8 mouse cellular contexts compared by ENCODE assay signal in genomic region chr10:126986541-126986961, GRCm38 (mm10). TPM values are rescaled to one million over a fixed set of nuclear protein-coding genes. Genes with fewer than 3 reads are reported as not detected.
DNase-seq lines count a peak whose midpoint lies in the region; ATAC-seq lines count a peak whose summit lies in the region.

No protein-coding gene starts in this region.

- H3K9ac ChIP-seq in forebrain, embryonic 11.5 days (ENCODE audit: low read length) = no peak overlapping the region
- H3K9ac ChIP-seq in embryonic facial prominence, embryonic 12.5 days = no peak overlapping the region
- H3K9ac ChIP-seq in heart, embryonic 11.5 days (ENCODE audit: low read depth, low read length) = no peak overlapping the region
- peak overlapping the region; percentile 41 for H3K9ac ChIP-seq in kidney, embryonic 16.5 days (replicated peaks; ENCODE audit: low read length)
- no peak overlapping the region; the same call in 1 of the 2 replicates for H3K9ac ChIP-seq in liver, embryonic 11.5 days (ENCODE audit: low read depth, low read length)
- peak overlapping the region; percentile 6; the same call in 1 of the 2 replicates for H3K9ac ChIP-seq in midbrain, embryonic 16.5 days (ENCODE audit: low read depth, low read length)

- no peak for DNase-seq in forebrain, embryonic 10.5 days (ENCODE audit: extremely low spot score, low spot score)
- no peak for DNase-seq in forebrain, embryonic 11.5 days (ENCODE audit: low spot score)
- DNase-seq in liver, embryonic 11.5 days (ENCODE audit: low spot score) = no peak
- DNase-seq in urinary bladder, postnatal 14 days (ENCODE audit: low spot score) = peak; percentile 89

- peak overlapping the region; percentile 62 for H3K27ac ChIP-seq in forebrain, embryonic 10.5 days
- H3K27ac ChIP-seq in forebrain, embryonic 11.5 days (ENCODE audit: low read depth, low read length) = no peak overlapping the region
- peak overlapping the region; percentile 38 for H3K27ac ChIP-seq in embryonic facial prominence, embryonic 12.5 days
- peak overlapping the region; percentile 58 for H3K27ac ChIP-seq in heart, embryonic 11.5 days (ENCODE audit: low read depth, low read length)
- H3K27ac ChIP-seq in kidney, embryonic 16.5 days (ENCODE audit: low read length) = peak overlapping the region; percentile 91
- H3K27ac ChIP-seq in liver, embryonic 11.5 days (ENCODE audit: low read depth, low read length) = no peak overlapping the region
- peak overlapping the region; percentile 2; the same call in 1 of the 2 replicates for H3K27ac ChIP-seq in midbrain, embryonic 16.5 days (ENCODE audit: low read length)

- peaks cover 49% of the 10 kb centered on the region for H3K36me3 ChIP-seq in forebrain, embryonic 10.5 days (replicated peaks)
- H3K36me3 ChIP-seq in forebrain, embryonic 11.5 days (ENCODE audit: control insufficient read depth, insufficient read depth, low read length) = no peaks in the 10 kb centered on the region
- H3K36me3 ChIP-seq in embryonic facial prominence, embryonic 12.5 days = peaks cover 14% of the 10 kb centered on the region; the same call in 1 of the 2 replicates
- H3K36me3 ChIP-seq in heart, embryonic 11.5 days (ENCODE audit: control insufficient read depth, insufficient read depth, low read length) = no peaks in the 10 kb centered on the region
- peaks cover 5% of the 10 kb centered on the region; the same call in 1 of the 2 replicates for H3K36me3 ChIP-seq in kidney, embryonic 16.5 days (ENCODE audit: insufficient read depth, low read length)
- peaks cover 2% of the 10 kb centered on the region; the same call in 1 of the 2 replicates for H3K36me3 ChIP-seq in liver, embryonic 11.5 days (ENCODE audit: control insufficient read depth, insufficient read depth, low read length)
- H3K36me3 ChIP-seq in midbrain, embryonic 16.5 days (ENCODE audit: control insufficient read depth, insufficient read depth, low read length) = no peaks in the 10 kb centered on the region

- no peaks in the 10 kb centered on the region for H3K27me3 ChIP-seq in forebrain, embryonic 10.5 days (ENCODE audit: poor library complexity, severe bottlenecking)
- H3K27me3 ChIP-seq in forebrain, embryonic 11.5 days (ENCODE audit: control insufficient read depth, insufficient read depth, low read length) = no peaks in the 10 kb centered on the region
- H3K27me3 ChIP-seq in embryonic facial prominence, embryonic 12.5 days = no peaks in the 10 kb centered on the region
- no peaks in the 10 kb centered on the region for H3K27me3 ChIP-seq in heart, embryonic 11.5 days (ENCODE audit: control insufficient read depth, insufficient read depth, low read length)
- no peaks in the 10 kb centered on the region for H3K27me3 ChIP-seq in kidney, embryonic 16.5 days (ENCODE audit: insufficient read depth, low read length)
- H3K27me3 ChIP-seq in liver, embryonic 11.5 days (replicated peaks; ENCODE audit: control insufficient read depth, insufficient read depth, low read length) = no peaks in the 10 kb centered on the region
- no peaks in the 10 kb centered on the region for H3K27me3 ChIP-seq in midbrain, embryonic 16.5 days (ENCODE audit: control insufficient read depth, insufficient read depth, low read depth, low read length)

- no peak overlapping the region for H3K4me2 ChIP-seq in forebrain, embryonic 11.5 days (ENCODE audit: low read depth, low read length, severe bottlenecking)
- H3K4me2 ChIP-seq in embryonic facial prominence, embryonic 12.5 days (replicated peaks) = no peak overlapping the region
- H3K4me2 ChIP-seq in heart, embryonic 11.5 days = peak overlapping the region; percentile 36
- H3K4me2 ChIP-seq in kidney, embryonic 16.5 days (replicated peaks; ENCODE audit: low read depth, low read length) = peak overlapping the region; percentile 36
- peak overlapping the region; percentile 12; the same call in 1 of the 2 replicates for H3K4me2 ChIP-seq in liver, embryonic 11.5 days
- H3K4me2 ChIP-seq in midbrain, embryonic 16.5 days (ENCODE audit: low read length) = no peak overlapping the region

- 71% methylated on average over 4 of the region's 4 CpGs for WGBS in forebrain, embryonic 10.5 days
- WGBS in forebrain, embryonic 11.5 days = 71% methylated on average over 4 of the region's 4 CpGs
- 50% methylated on average over 4 of the region's 4 CpGs for WGBS in embryonic facial prominence, embryonic 12.5 days
- WGBS in heart, embryonic 11.5 days (ENCODE audit: insufficient replicate concordance) = 48% methylated on average over 4 of the region's 4 CpGs
- WGBS in kidney, embryonic 16.5 days = 43% methylated on average over 4 of the region's 4 CpGs
- 64% methylated on average over 4 of the region's 4 CpGs for WGBS in liver, embryonic 11.5 days
- WGBS in midbrain, embryonic 16.5 days = 44% methylated on average over 4 of the region's 4 CpGs

- no peaks in the 10 kb centered on the region for H3K9me3 ChIP-seq in forebrain, embryonic 10.5 days
- H3K9me3 ChIP-seq in forebrain, embryonic 11.5 days (ENCODE audit: control insufficient read depth, low read length) = no peaks in the 10 kb centered on the region
- H3K9me3 ChIP-seq in embryonic facial prominence, embryonic 12.5 days = no peaks in the 10 kb centered on the region
- H3K9me3 ChIP-seq in heart, embryonic 11.5 days (replicated peaks; ENCODE audit: control insufficient read depth, low read length) = no peaks in the 10 kb centered on the region
- H3K9me3 ChIP-seq in kidney, embryonic 16.5 days (ENCODE audit: low read length) = no peaks in the 10 kb centered on the region
- no peaks in the 10 kb centered on the region for H3K9me3 ChIP-seq in liver, embryonic 11.5 days (ENCODE audit: control insufficient read depth, low read length)
- H3K9me3 ChIP-seq in midbrain, embryonic 16.5 days (replicated peaks; ENCODE audit: control insufficient read depth, low read length, poor library complexity, severe bottlenecking) = no peaks in the 10 kb centered on the region

- peaks cover 90% of the 10 kb centered on the region for H3K4me1 ChIP-seq in forebrain, embryonic 10.5 days
- H3K4me1 ChIP-seq in forebrain, embryonic 11.5 days (replicated peaks; ENCODE audit: control insufficient read depth, insufficient read depth, low read length) = peaks cover 32% of the 10 kb centered on the region
- peaks cover 76% of the 10 kb centered on the region for H3K4me1 ChIP-seq in embryonic facial prominence, embryonic 12.5 days
- peaks cover 87% of the 10 kb centered on the region for H3K4me1 ChIP-seq in heart, embryonic 11.5 days (ENCODE audit: control insufficient read depth, insufficient read depth, low read length)
- H3K4me1 ChIP-seq in kidney, embryonic 16.5 days (ENCODE audit: insufficient read depth, low read length) = peaks cover 87% of the 10 kb centered on the region
- H3K4me1 ChIP-seq in liver, embryonic 11.5 days (replicated peaks; ENCODE audit: control insufficient read depth, insufficient read depth, low read length) = peaks cover 70% of the 10 kb centered on the region
- H3K4me1 ChIP-seq in midbrain, embryonic 16.5 days (ENCODE audit: control insufficient read depth, insufficient read depth, low read length) = peaks cover 57% of the 10 kb centered on the region

- H3K4me3 ChIP-seq in forebrain, embryonic 10.5 days = 0 out of 2 replicates have a peak overlapping the region, but pooled peaks have one; percentile 4
- no peak overlapping the region for H3K4me3 ChIP-seq in forebrain, embryonic 11.5 days (ENCODE audit: low read depth, low read length)
- no peak overlapping the region for H3K4me3 ChIP-seq in embryonic facial prominence, embryonic 12.5 days
- no peak overlapping the region for H3K4me3 ChIP-seq in heart, embryonic 11.5 days (ENCODE audit: low read depth, low read length)
- peak overlapping the region; percentile 7 for H3K4me3 ChIP-seq in kidney, embryonic 16.5 days (ENCODE audit: low read length)
- H3K4me3 ChIP-seq in liver, embryonic 11.5 days (ENCODE audit: low read depth, low read length) = no peak overlapping the region
- no peak overlapping the region for H3K4me3 ChIP-seq in midbrain, embryonic 16.5 days (ENCODE audit: low read depth, low read length)

- no peak for ATAC-seq in forebrain, embryonic 11.5 days (replicated peaks; ENCODE audit: low FRiP score)
- 0 out of 2 replicates have a peak, but pooled peaks have one; percentile 37 for ATAC-seq in embryonic facial prominence, embryonic 12.5 days (ENCODE audit: insufficient number of reproducible peaks, insufficient read depth, low FRiP score, low TSS enrichment)
- peak; percentile 50; the same call in 1 of the 2 replicates for ATAC-seq in heart, embryonic 11.5 days (replicated peaks; ENCODE audit: insufficient number of reproducible peaks, low FRiP score, low TSS enrichment)
- ATAC-seq in kidney, embryonic 16.5 days (ENCODE audit: low FRiP score, low TSS enrichment) = peak; percentile 78
- peak; percentile 35; the same call in 1 of the 2 replicates for ATAC-seq in liver, embryonic 11.5 days (replicated peaks; ENCODE audit: low FRiP score)
- 0 out of 2 replicates have a peak, but pooled peaks have one; percentile 46 for ATAC-seq in midbrain, embryonic 16.5 days

RNA-seq across cellular contexts. Expression of gene Ctdsp2, which starts 8.0 kb away (rescaled TPM):
- polyA plus RNA-seq in forebrain, embryonic 10.5 days (2016; fragmentation: Nextera tagmentation; extraction: Ambion mirVana) = 42.3 and 42.5 TPM in 2 replicates
- 58.8 and 63.2 TPM in 2 replicates for polyA plus RNA-seq in forebrain, embryonic 11.5 days (2014; fragmentation: Nextera tagmentation; extraction: Ambion mirVana)
- 85.1 and 91.0 TPM in 2 replicates for polyA plus RNA-seq in embryonic facial prominence, embryonic 12.5 days (2016; fragmentation: Nextera tagmentation; extraction: Ambion mirVana)
- polyA plus RNA-seq in heart, embryonic 11.5 days (2014; fragmentation: Nextera tagmentation; extraction: Ambion mirVana) = 47.3 and 47.6 TPM in 2 replicates
- polyA plus RNA-seq in kidney, embryonic 16.5 days (2015; fragmentation: Nextera tagmentation; extraction: Ambion mirVana) = 70.5 and 76.1 TPM in 2 replicates
- 37.4 and 42.2 TPM in 2 replicates for polyA plus RNA-seq in liver, embryonic 11.5 days (2014; fragmentation: Nextera tagmentation; extraction: Ambion mirVana)
- 12.0 and 13.5 TPM in 2 replicates for polyA plus RNA-seq in midbrain, embryonic 16.5 days (2015; fragmentation: Nextera tagmentation; extraction: Ambion mirVana)

RNA-seq across cellular contexts. Expression of gene Avil, which starts 14.0 kb away (rescaled TPM):
- 0.06 and 0.10 TPM in 2 replicates for polyA plus RNA-seq in forebrain, embryonic 10.5 days (2016; fragmentation: Nextera tagmentation; extraction: Ambion mirVana)
- 0.08 and 0.32 TPM in 2 replicates for polyA plus RNA-seq in forebrain, embryonic 11.5 days (2014; fragmentation: Nextera tagmentation; extraction: Ambion mirVana)
- polyA plus RNA-seq in embryonic facial prominence, embryonic 12.5 days (2016; fragmentation: Nextera tagmentation; extraction: Ambion mirVana) = 3.3 and 3.9 TPM in 2 replicates
- 0.13 and 0.34 TPM in 2 replicates for polyA plus RNA-seq in heart, embryonic 11.5 days (2014; fragmentation: Nextera tagmentation; extraction: Ambion mirVana)
- polyA plus RNA-seq in kidney, embryonic 16.5 days (2015; fragmentation: Nextera tagmentation; extraction: Ambion mirVana) = 0.17 and 0.22 TPM in 2 replicates
- polyA plus RNA-seq in liver, embryonic 11.5 days (2014; fragmentation: Nextera tagmentation; extraction: Ambion mirVana) = 0.10 and 0.13 TPM in 2 replicates
- polyA plus RNA-seq in midbrain, embryonic 16.5 days (2015; fragmentation: Nextera tagmentation; extraction: Ambion mirVana) = 1.7 and 2.8 TPM in 2 replicates

RNA-seq across cellular contexts. Expression of gene Tsfm, which starts 44.1 kb away (rescaled TPM):
- 110 and 117 TPM in 2 replicates for polyA plus RNA-seq in forebrain, embryonic 10.5 days (2016; fragmentation: Nextera tagmentation; extraction: Ambion mirVana)
- polyA plus RNA-seq in forebrain, embryonic 11.5 days (2014; fragmentation: Nextera tagmentation; extraction: Ambion mirVana) = 91.2 and 93.8 TPM in 2 replicates
- 76.5 and 84.1 TPM in 2 replicates for polyA plus RNA-seq in embryonic facial prominence, embryonic 12.5 days (2016; fragmentation: Nextera tagmentation; extraction: Ambion mirVana)
- polyA plus RNA-seq in heart, embryonic 11.5 days (2014; fragmentation: Nextera tagmentation; extraction: Ambion mirVana) = 91.1 and 97.1 TPM in 2 replicates
- polyA plus RNA-seq in kidney, embryonic 16.5 days (2015; fragmentation: Nextera tagmentation; extraction: Ambion mirVana) = 102 and 103 TPM in 2 replicates
- 110 and 119 TPM in 2 replicates for polyA plus RNA-seq in liver, embryonic 11.5 days (2014; fragmentation: Nextera tagmentation; extraction: Ambion mirVana)
- 61.4 and 67.7 TPM in 2 replicates for polyA plus RNA-seq in midbrain, embryonic 16.5 days (2015; fragmentation: Nextera tagmentation; extraction: Ambion mirVana)

RNA-seq across cellular contexts. Expression of gene Mettl1, which starts 54.7 kb away (rescaled TPM):
- 62.1 and 65.2 TPM in 2 replicates for polyA plus RNA-seq in forebrain, embryonic 10.5 days (2016; fragmentation: Nextera tagmentation; extraction: Ambion mirVana)
- 42.5 and 44.0 TPM in 2 replicates for polyA plus RNA-seq in forebrain, embryonic 11.5 days (2014; fragmentation: Nextera tagmentation; extraction: Ambion mirVana)
- 51.6 and 53.1 TPM in 2 replicates for polyA plus RNA-seq in embryonic facial prominence, embryonic 12.5 days (2016; fragmentation: Nextera tagmentation; extraction: Ambion mirVana)
- polyA plus RNA-seq in heart, embryonic 11.5 days (2014; fragmentation: Nextera tagmentation; extraction: Ambion mirVana) = 36.1 and 43.3 TPM in 2 replicates
- polyA plus RNA-seq in kidney, embryonic 16.5 days (2015; fragmentation: Nextera tagmentation; extraction: Ambion mirVana) = 52.8 and 58.2 TPM in 2 replicates
- polyA plus RNA-seq in liver, embryonic 11.5 days (2014; fragmentation: Nextera tagmentation; extraction: Ambion mirVana) = 54.1 and 58.1 TPM in 2 replicates
- 20.1 TPM in 2 replicates for polyA plus RNA-seq in midbrain, embryonic 16.5 days (2015; fragmentation: Nextera tagmentation; extraction: Ambion mirVana)

RNA-seq across cellular contexts. Expression of gene Eef1akmt3, which starts 54.8 kb away (rescaled TPM):
- 0.18 and 0.21 TPM in 2 replicates for polyA plus RNA-seq in forebrain, embryonic 10.5 days (2016; fragmentation: Nextera tagmentation; extraction: Ambion mirVana)
- 0.11 TPM in 1 of 2 replicates, not detected in the other for polyA plus RNA-seq in forebrain, embryonic 11.5 days (2014; fragmentation: Nextera tagmentation; extraction: Ambion mirVana)
- 0.45 and 0.61 TPM in 2 replicates for polyA plus RNA-seq in embryonic facial prominence, embryonic 12.5 days (2016; fragmentation: Nextera tagmentation; extraction: Ambion mirVana)
- 0.31 and 0.35 TPM in 2 replicates for polyA plus RNA-seq in heart, embryonic 11.5 days (2014; fragmentation: Nextera tagmentation; extraction: Ambion mirVana)
- polyA plus RNA-seq in kidney, embryonic 16.5 days (2015; fragmentation: Nextera tagmentation; extraction: Ambion mirVana) = 0.76 and 0.94 TPM in 2 replicates
- 0.11 and 0.23 TPM in 2 replicates for polyA plus RNA-seq in liver, embryonic 11.5 days (2014; fragmentation: Nextera tagmentation; extraction: Ambion mirVana)
- 0.21 and 0.22 TPM in 2 replicates for polyA plus RNA-seq in midbrain, embryonic 16.5 days (2015; fragmentation: Nextera tagmentation; extraction: Ambion mirVana)

Comparison
In these comparisons a context has a peak if more than half of its experiments do, and no peak if none do; other contexts are left out.
1. H3K27ac ChIP-seq: peak in forebrain, embryonic 10.5 days (single experiment), embryonic facial prominence, embryonic 12.5 days (single experiment), heart, embryonic 11.5 days (single experiment), kidney, embryonic 16.5 days (single experiment) and midbrain, embryonic 16.5 days (single experiment); none in forebrain, embryonic 11.5 days (single experiment) and liver, embryonic 11.5 days (single experiment).
2. H3K4me3 ChIP-seq: peak in forebrain, embryonic 10.5 days (single experiment) and kidney, embryonic 16.5 days (single experiment); none in forebrain, embryonic 11.5 days (single experiment), embryonic facial prominence, embryonic 12.5 days (single experiment), heart, embryonic 11.5 days (single experiment), liver, embryonic 11.5 days (single experiment) and midbrain, embryonic 16.5 days (single experiment).
3. H3K4me2 ChIP-seq: peak in heart, embryonic 11.5 days (single experiment), kidney, embryonic 16.5 days (single experiment) and liver, embryonic 11.5 days (single experiment); none in forebrain, embryonic 11.5 days (single experiment), embryonic facial prominence, embryonic 12.5 days (single experiment) and midbrain, embryonic 16.5 days (single experiment).
4. H3K9ac ChIP-seq: peak in kidney, embryonic 16.5 days (single experiment) and midbrain, embryonic 16.5 days (single experiment); none in forebrain, embryonic 11.5 days (single experiment), embryonic facial prominence, embryonic 12.5 days (single experiment), heart, embryonic 11.5 days (single experiment) and liver, embryonic 11.5 days (single experiment).